Mouse (Mus musculus) liver, embryonic 14.5 days (tissue): ENCODE results near the gene Nt5dc1. TPM values are rescaled to one million over a fixed set of nuclear protein-coding genes. Genes with fewer than 3 reads are reported as not detected.
"Not testable (repeated sequence)": the region's sequence is repeated elsewhere in the genome, so short reads cannot be mapped to it uniquely, and the experiment has no call there.

ENCODE experiments used
- ATAC-seq: fragments of 200-750 bp; cut with Nextera tagmentation; 2 replicates; pipeline ENCODE4 v1.8.0; 2017; ENCODE audit warnings: moderate number of reproducible peaks, mild to moderate bottlenecking, moderate library complexity; ENCODE audit not compliant: insufficient read depth
- DNase-seq, 3 experiments: peaks; one replicate each; pipeline ENCODE4 v3.0.0-alpha.2; 2012 to 2013; ENCODE audit warnings: low read depth in 3 of 3, low spot score in 3 of 3
- H3K27ac ChIP-seq: fragments of 300-500 bp; sonication (generic); 2 replicates; pipeline ENCODE4 v1.5.1; 2014; ENCODE audit warnings: moderate library complexity, mild to moderate bottlenecking, control low read depth, inconsistent platforms
- H3K27me3 ChIP-seq: fragments of 300-500 bp; sonication (generic); 2 replicates; pipeline ENCODE4 v1.6.1; 2014; ENCODE audit warnings: mild to moderate bottlenecking, low read length, moderate library complexity; ENCODE audit not compliant: control insufficient read depth, insufficient read depth
- H3K36me3 ChIP-seq: fragments of 300-500 bp; sonication (generic); replicated peaks from 2 replicates; pipeline ENCODE4 v1.6.1; 2014; ENCODE audit warnings: low read depth; ENCODE audit not compliant: control insufficient read depth, insufficient read depth
- H3K4me1 ChIP-seq, 2 experiments: fragments of 200-500 bp in 1 of 2; fragments of 300-500 bp in 1 of 2; sonication (generic) in 1 of 2; replicated peaks; 2 replicates each; pipeline ENCODE4 v1.6.1; 2012 to 2014; ENCODE audit warnings: antibody characterized with exemption in 1 of 2, inconsistent platforms in 1 of 2, low read length in 1 of 2; ENCODE audit not compliant: control insufficient read depth in 2 of 2, insufficient read depth in 2 of 2
- H3K4me2 ChIP-seq: fragments of 300-500 bp; sonication (generic); 2 replicates; pipeline ENCODE4 v1.6.1; 2014; ENCODE audit warnings: low read depth, mild to moderate bottlenecking, control low read depth, moderate library complexity
- H3K4me3 ChIP-seq, 2 experiments: fragments of 200-500 bp in 1 of 2; fragments of 300-500 bp in 1 of 2; sonication (generic) in 1 of 2; 2 replicates each; pipeline ENCODE4 v1.5.1; 2012 to 2014; ENCODE audit warnings: low read depth in 2 of 2, low read length in 2 of 2, mild to moderate bottlenecking in 2 of 2, control low read depth in 1 of 2, inconsistent platforms in 1 of 2, moderate library complexity in 1 of 2; ENCODE audit not compliant: insufficient read depth in 1 of 2
- H3K9ac ChIP-seq: fragments of 300-500 bp; sonication (generic); replicated peaks from 2 replicates; pipeline ENCODE4 v1.6.1; 2014; ENCODE audit warnings: mild to moderate bottlenecking, control low read depth, moderate library complexity
- H3K9me3 ChIP-seq: fragments of 300-500 bp; sonication (generic); 2 replicates; pipeline ENCODE4 v1.6.1; 2016; ENCODE audit warnings: low read length, mixed read lengths; ENCODE audit not compliant: control insufficient read depth
- CTCF ChIP-seq: IDR thresholded peaks from 2 replicates; pipeline ENCODE4 v1.5.1; 2016; ENCODE audit warnings: antibody characterized with exemption, low read depth, control low read depth
- EP300 ChIP-seq: IDR thresholded peaks from 2 replicates; pipeline ENCODE4 v1.6.1; 2016; ENCODE audit warnings: antibody characterized with exemption, low read depth
- WGBS: fragments of 180-500 bp; shearing (Covaris S2); extraction: QIAGEN DNeasy Blood & Tissue Kit; methylation state at CpG from one replicate; pipeline ENCODE4 v1.1.7; 2014; ENCODE audit not compliant: insufficient replicate concordance; 5-methylcytosine and 5-hydroxymethylcytosine counted together
- polyA plus RNA-seq, 2 experiments: library from polyadenylated mRNA; depleted of rRNA in 1 of 2; stranded (reverse) in 1 of 2; unstranded in 1 of 2; fragments of >200 nt; fragmentation: Nextera tagmentation in 1 of 2; extraction: Ambion mirVana in 1 of 2; gene quantifications; 2 replicates each; pipeline versions ENCODE4 v1.2.1 to v1.2.3; 2012 to 2014

Nt5dc1 gene
- polyA plus RNA-seq, 2 experiments = 3.2 to 9.7 TPM

DNA sequence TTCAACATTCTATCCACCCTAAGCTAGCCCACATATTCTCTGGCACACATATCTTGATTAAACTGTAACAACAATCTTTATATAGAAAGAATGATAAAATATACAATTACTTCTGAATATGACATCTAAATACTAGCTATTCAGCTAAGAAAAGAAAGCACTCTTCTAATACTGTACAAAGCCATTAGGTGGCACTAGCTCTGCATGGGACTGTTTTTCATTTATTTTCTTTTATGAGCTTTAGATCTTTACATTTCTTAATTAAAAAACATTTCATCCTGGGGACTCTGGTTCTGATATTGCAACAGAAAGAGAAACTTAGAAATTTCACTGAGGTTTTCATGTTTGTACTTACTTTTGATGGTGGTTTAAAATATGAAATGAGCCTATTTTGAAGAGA is 13.4 kb upstream of the Nt5dc1 start:
- Histone ChIP-seq H3K36me3 (no peaks in the 10 kb centered on the region), H3K27me3 (no peaks in the 10 kb centered on the region), H3K9me3 (no peaks in the 10 kb centered on the region), H3K4me3 (no peak overlapping the region), H3K9ac (no peak overlapping the region), H3K4me2 (no peak overlapping the region), H3K4me1 (no peaks in the 10 kb centered on the region), H3K27ac (no peak overlapping the region)
- no peak for TF ChIP-seq CTCF
- no peak for TF ChIP-seq EP300
- DNase-seq (no peak), ATAC-seq (no peak)

GRCm38 (mm10) chr10:34418794-34419193 is 442 bp upstream of the Nt5dc1 start:
- DNase-seq, H3K9me3 ChIP-seq, H3K36me3 ChIP-seq, H3K27me3 ChIP-seq, H3K27ac ChIP-seq: not testable (repeated sequence)
- WGBS = 62% methylated on average over 4 of the region's 4 CpGs
- peak; percentile 22 for ATAC-seq
- Histone ChIP-seq H3K4me1 (peaks cover 0 to 29% of the 10 kb centered on the region in 2 experiments), H3K9ac (peak overlapping the region; percentile 14; the same call in 1 of the 2 replicates), H3K4me3 (peak overlapping the region; percentile 51 to 76), H3K4me2 (peak overlapping the region; percentile 80)

DNA sequence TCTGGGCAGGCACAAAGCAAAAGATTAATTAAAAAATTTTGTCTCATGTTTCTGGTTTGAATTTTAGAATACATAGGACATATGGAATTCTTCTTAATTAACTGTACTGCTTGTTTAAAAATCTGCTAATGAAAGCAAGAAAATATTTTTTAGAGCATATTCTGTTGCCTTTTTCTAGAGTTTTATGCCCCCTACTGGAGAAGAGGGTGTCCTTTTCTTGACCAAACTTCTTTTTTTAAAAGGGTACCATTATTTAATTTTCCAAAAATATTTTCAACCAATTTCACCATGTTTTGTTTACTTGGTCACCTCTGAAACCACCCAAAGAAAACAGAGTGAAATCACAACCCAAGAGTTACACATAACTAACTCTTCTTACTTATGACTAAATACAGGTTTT is 19.1 kb downstream of the Nt5dc1 start:
- no peak for TF ChIP-seq EP300
- no peak for TF ChIP-seq CTCF
- Histone ChIP-seq H3K4me1 (no peaks in the 10 kb centered on the region), H3K4me2 (no peak overlapping the region), H3K27me3 (no peaks in the 10 kb centered on the region), H3K4me3 (no peak overlapping the region), H3K9ac (no peak overlapping the region), H3K27ac (no peak overlapping the region), H3K36me3 (no peaks in the 10 kb centered on the region), H3K9me3 (no peaks in the 10 kb centered on the region)
- no peak for DNase-seq
- ATAC-seq = no peak

- ATAC-seq = no peak
- TF ChIP-seq CTCF = no peak
- TF ChIP-seq EP300 = no peak
- WGBS = 79% methylated on average over 4 of the region's 4 CpGs
Observed at GRCm38 (mm10) chr10:34396959-34397358, 21.4 kb downstream of the Nt5dc1 start.

GRCm38 (mm10) chr10:34389681-34390080 is 28.7 kb downstream of the Nt5dc1 start, which contains the start of gene Col10a1:
Col10a1 (plus strand) TSS chr10:34389981.
- TF ChIP-seq EP300 (no peak), CTCF (no peak)
- Histone ChIP-seq H3K4me2 (no peak within 1 kb of the TSS), H3K36me3 (no peaks in the 10 kb centered on the region), H3K9ac (no peak within 1 kb of the TSS), H3K4me1 (no peaks in the 10 kb centered on the region), H3K4me3 (no peak within 1 kb of the TSS), H3K27ac (no peak within 1 kb of the TSS), H3K9me3 (no peaks in the 10 kb centered on the region), H3K27me3 (no peaks in the 10 kb centered on the region)
- 68% methylated on average over 8 of the region's 8 CpGs for WGBS
- DNase-seq (no peak), ATAC-seq (no peak)

More at GRCm38 (mm10) chr10:34396959-34397358, 21.4 kb downstream of the Nt5dc1 start:
- Histone ChIP-seq H3K36me3 (no peaks in the 10 kb centered on the region), H3K27ac (no peak overlapping the region), H3K9me3 (no peaks in the 10 kb centered on the region), H3K4me3 (no peak overlapping the region), H3K27me3 (no peaks in the 10 kb centered on the region), H3K4me1 (no peaks in the 10 kb centered on the region), H3K9ac (no peak overlapping the region), H3K4me2 (no peak overlapping the region)
- DNase-seq = no peak
